ENCODE assay signal across 15 mouse cellular contexts in genomic region chr9:118374680-118375079, GRCm38 (mm10).
"Had no signal": no experiment of that assay in that cellular context is flagged by ENCODE, and none has a peak within 500 bp of the region (broad histone marks: within the 10 kb centered on the region; RNA-seq: fewer than 3 reads in every experiment).

No protein-coding gene starts in this region.

- DNase-seq: gastrocnemius, postnatal 14 days; gastrocnemius, postnatal 36 days; heart, adult 11 months; heart, postnatal 14 days; heart, postnatal 36 days; kidney, adult 11 months; kidney, adult 2 months; kidney, adult 9 months; kidney, postnatal 10 days; kidney, postnatal 25 days; kidney, postnatal 4 days; liver; liver, embryonic 13.5 days had no signal

- ATAC-seq: hindbrain, postnatal 0 days; intestine, embryonic 16.5 days had no signal
